Mouse (Mus musculus): ENCODE data around the gene Capn6. TPM values are rescaled to one million over a fixed set of nuclear protein-coding genes. Genes with fewer than 3 reads are reported as not detected.

The Capn6 gene
- 1 to 10 TPM; 7.2 to 9.9 TPM for total RNA-seq (2021)
- long read RNA-seq, experiment 1, partial matches to known transcripts = 1 of 4 reads
- long read RNA-seq, experiment 1, other reads (novel, unspliced or antisense) = 0 of 4 reads
- long read RNA-seq, experiment 2, partial matches to known transcripts = 1 of 5 reads
- long read RNA-seq, experiment 2, other reads (novel, unspliced or antisense) = 0 of 5 reads

- DNase-seq = peak; percentile 3
Measured at GRCm38 (mm10) chrX:143827212-143827611, at the start of gene Capn6. Capn6 (minus strand) TSS chrX:143827414.

- DNase-seq = no peak
Measured at GRCm38 (mm10) chrX:143867129-143867664, 40.0 kb upstream of the Capn6 start.

GRCm38 (mm10) chrX:143851351-143851750 is 24.1 kb upstream of the Capn6 start:
- DNase-seq = no peak

GRCm38 (mm10) chrX:143849969-143850368 is 22.8 kb upstream of the Capn6 start:
- DNase-seq = no peak

- no peak for DNase-seq
Measured at GRCm38 (mm10) chrX:143846637-143847036, 19.4 kb upstream of the Capn6 start.

- no peak for DNase-seq
Measured at GRCm38 (mm10) chrX:143826521-143826920, 693 bp downstream of the Capn6 start.

- no peak for DNase-seq
Measured at GRCm38 (mm10) chrX:143818961-143819360, 8.3 kb downstream of the Capn6 start.

GRCm38 (mm10) chrX:143815948-143816347 is 11.3 kb downstream of the Capn6 start:
- no peak for DNase-seq

- no peak for DNase-seq
Measured at GRCm38 (mm10) chrX:143762556-143762955, 64.7 kb downstream of the Capn6 start.

Small RNAs within 50 kb of the gene (microRNA-seq; reads per million reads assigned to microRNA genes)
- not detected for gene Gm47298

Other genes starting within 250 kb of the Capn6 start
- 1 to 10 TPM; 2.0 to 3.1 TPM for gene Dcx, start 105.9 kb upstream of the Capn6 start, total RNA-seq (2021)

Data from adrenal gland, postnatal 10 days (tissue).